Mouse (Mus musculus): ENCODE measurements around the gene D5Ertd579e. TPM values are rescaled to one million over a fixed set of nuclear protein-coding genes. Genes with fewer than 3 reads are reported as not detected.

The D5Ertd579e gene
- polyA plus RNA-seq, 1 experiment from 2014 or later: 22.6 TPM

DNA sequence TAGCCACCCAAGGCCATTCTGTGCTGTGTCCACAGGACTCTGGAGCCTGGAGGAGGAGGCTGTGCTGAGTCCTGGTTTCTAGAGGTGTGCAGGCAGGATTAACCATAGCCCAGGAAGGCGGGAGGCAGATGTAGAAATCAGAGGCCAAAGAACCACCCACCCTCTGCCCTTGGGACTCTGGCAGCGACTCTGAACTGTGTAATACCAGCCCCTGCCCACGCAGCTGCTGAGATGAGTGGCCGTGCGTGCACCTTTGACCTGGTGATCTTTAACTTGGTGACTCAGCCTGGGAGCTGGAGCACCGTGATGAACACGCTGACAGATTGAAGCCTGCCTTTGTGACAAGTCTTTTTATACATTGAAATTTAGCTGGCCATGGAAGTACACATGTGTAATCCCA lies 28.4 kb upstream of the D5Ertd579e start:
- H3K4me1 ChIP-seq (ENCODE audit: control insufficient read depth, low read depth, low read length): peaks cover 59% of the 10 kb centered on the region
- no peak overlapping the region for H3K4me2 ChIP-seq (ENCODE audit: low read depth, low read length)
- no peaks in the 10 kb centered on the region for H3K9me3 ChIP-seq (replicated peaks; ENCODE audit: control insufficient read depth, low read length)
- peak overlapping the region; percentile 81 for H3K27ac ChIP-seq (ENCODE audit: low read length)
- H3K4me3 ChIP-seq (ENCODE audit: low read depth, low read length): no peak overlapping the region
- H3K36me3 ChIP-seq (ENCODE audit: control insufficient read depth, insufficient read depth): no peaks in the 10 kb centered on the region
- H3K9ac ChIP-seq (ENCODE audit: low read depth, low read length): peak overlapping the region; percentile 16; the same call in 1 of the 2 replicates
- H3K27me3 ChIP-seq (ENCODE audit: control insufficient read depth, insufficient read depth, low read depth, low read length): no peaks in the 10 kb centered on the region
- peak; percentile 54 for ATAC-seq (ENCODE audit: low read depth)
- 64% methylated on average over 7 of the region's 7 CpGs for WGBS (ENCODE audit: insufficient replicate concordance)

DNA sequence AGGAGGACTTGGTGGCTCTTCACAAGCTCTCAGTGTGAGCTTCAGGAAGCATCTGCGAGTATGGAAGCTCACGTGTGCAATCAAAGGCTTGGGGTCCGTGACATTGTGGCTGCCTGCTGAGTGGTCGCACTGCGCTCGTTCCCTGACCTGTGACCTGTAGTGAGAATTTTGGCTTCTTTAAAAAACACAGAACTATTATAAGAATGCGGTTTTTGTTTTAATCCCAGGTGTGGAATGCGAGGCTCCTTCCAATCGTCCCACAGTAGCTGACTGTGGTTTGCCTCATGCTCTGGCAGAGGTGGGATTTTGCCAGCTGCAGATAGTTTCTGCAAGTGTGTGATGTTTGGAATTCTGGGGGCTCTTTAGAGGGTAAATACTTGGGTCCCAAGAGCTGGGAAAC lies 27.5 kb upstream of the D5Ertd579e start:
- WGBS (ENCODE audit: insufficient replicate concordance): 82% methylated on average over 9 of the region's 9 CpGs
- Histone ChIP-seq H3K9ac (ENCODE audit: low read depth, low read length) (no peak overlapping the region), H3K36me3 (ENCODE audit: control insufficient read depth, insufficient read depth) (no peaks in the 10 kb centered on the region), H3K27ac (ENCODE audit: low read length) (peak overlapping the region; percentile 98), H3K27me3 (ENCODE audit: control insufficient read depth, insufficient read depth, low read depth, low read length) (no peaks in the 10 kb centered on the region), H3K4me3 (ENCODE audit: low read depth, low read length) (no peak overlapping the region), H3K9me3 (replicated peaks; ENCODE audit: control insufficient read depth, low read length) (no peaks in the 10 kb centered on the region), H3K4me2 (ENCODE audit: low read depth, low read length) (no peak overlapping the region), H3K4me1 (ENCODE audit: control insufficient read depth, low read depth, low read length) (peaks cover 61% of the 10 kb centered on the region)
- ATAC-seq (ENCODE audit: low read depth): no peak

DNA sequence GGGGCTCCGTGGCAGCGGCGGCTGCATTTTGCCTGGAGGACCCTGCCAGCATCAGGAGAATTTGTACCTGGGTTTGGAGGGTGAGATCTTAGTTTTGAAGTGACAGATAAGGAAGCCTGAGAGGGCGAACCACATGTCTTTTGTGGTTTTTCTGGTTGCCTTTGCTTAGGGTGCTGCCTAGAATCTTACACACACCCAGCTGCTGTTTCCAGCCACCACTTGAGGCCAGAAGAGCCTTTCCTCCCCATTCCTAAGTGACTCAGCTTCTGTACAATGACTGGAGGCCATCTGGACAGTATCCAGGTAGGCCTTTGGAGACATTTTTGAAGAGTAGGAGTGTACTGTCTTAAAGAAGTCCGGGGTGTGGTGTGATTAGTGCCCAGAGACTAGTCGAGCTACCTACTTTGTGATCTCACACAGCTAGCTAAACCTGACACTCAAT lies 26.6 kb upstream of the D5Ertd579e start:
- peak overlapping the region; percentile 74 for H3K4me2 ChIP-seq (ENCODE audit: low read depth, low read length)
- H3K4me3 ChIP-seq (ENCODE audit: low read depth, low read length): no peak overlapping the region
- WGBS (ENCODE audit: insufficient replicate concordance): 22% methylated on average over 6 of the region's 6 CpGs
- H3K27me3 ChIP-seq (ENCODE audit: control insufficient read depth, insufficient read depth, low read depth, low read length): no peaks in the 10 kb centered on the region
- H3K27ac ChIP-seq (ENCODE audit: low read length): peak overlapping the region; percentile 98
- no peaks in the 10 kb centered on the region for H3K36me3 ChIP-seq (ENCODE audit: control insufficient read depth, insufficient read depth)
- H3K9me3 ChIP-seq (replicated peaks; ENCODE audit: control insufficient read depth, low read length): no peaks in the 10 kb centered on the region
- peaks cover 69% of the 10 kb centered on the region for H3K4me1 ChIP-seq (ENCODE audit: control insufficient read depth, low read depth, low read length)
- ATAC-seq (ENCODE audit: low read depth): 0 out of 2 replicates have a peak, but pooled peaks have one; percentile 1
- H3K9ac ChIP-seq (ENCODE audit: low read depth, low read length): peak overlapping the region; percentile 63

DNA sequence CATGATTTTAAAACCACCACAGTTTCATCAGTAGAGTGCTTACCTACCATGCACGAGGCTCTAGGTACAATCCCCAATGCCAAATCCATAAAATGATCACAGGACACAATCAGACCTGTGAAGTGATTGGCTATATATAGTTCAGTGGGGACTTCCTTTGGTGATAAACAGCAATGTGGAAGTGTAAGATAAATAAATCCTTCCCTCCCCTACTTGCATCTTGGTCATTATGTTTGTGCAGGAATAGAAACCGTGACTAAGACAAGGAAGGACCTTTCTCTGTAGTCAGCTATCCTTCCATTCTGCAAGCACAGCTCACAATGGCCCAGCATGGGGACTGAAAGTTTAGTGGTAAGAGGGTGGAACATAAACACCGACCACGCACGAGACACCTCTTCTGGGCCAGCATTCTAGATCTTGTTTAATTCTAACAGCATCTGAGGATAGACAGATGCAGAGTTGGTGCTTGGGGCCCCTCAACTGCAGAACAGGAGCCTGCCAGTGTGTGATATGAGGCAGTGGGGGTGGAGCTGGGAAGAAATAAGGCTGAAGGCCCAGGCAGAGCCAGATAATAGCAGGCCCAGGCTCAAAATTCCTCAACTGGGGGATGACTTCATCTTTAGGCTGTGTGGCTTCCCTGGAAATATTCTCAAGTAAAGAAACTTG lies 25.0 kb upstream of the D5Ertd579e start:
- peak; percentile 90 for ATAC-seq (ENCODE audit: low read depth)
- Histone ChIP-seq H3K27ac (ENCODE audit: low read length) (peak overlapping the region; percentile 98), H3K9me3 (replicated peaks; ENCODE audit: control insufficient read depth, low read length) (no peaks in the 10 kb centered on the region), H3K9ac (ENCODE audit: low read depth, low read length) (peak overlapping the region; percentile 63), H3K4me3 (ENCODE audit: low read depth, low read length) (peak overlapping the region; percentile 39), H3K27me3 (ENCODE audit: control insufficient read depth, insufficient read depth, low read depth, low read length) (no peaks in the 10 kb centered on the region), H3K4me1 (ENCODE audit: control insufficient read depth, low read depth, low read length) (peaks cover 67% of the 10 kb centered on the region), H3K36me3 (ENCODE audit: control insufficient read depth, insufficient read depth) (no peaks in the 10 kb centered on the region), H3K4me2 (ENCODE audit: low read depth, low read length) (peak overlapping the region; percentile 74)
- WGBS (ENCODE audit: insufficient replicate concordance): 19% methylated on average over 5 of the region's 5 CpGs

DNA sequence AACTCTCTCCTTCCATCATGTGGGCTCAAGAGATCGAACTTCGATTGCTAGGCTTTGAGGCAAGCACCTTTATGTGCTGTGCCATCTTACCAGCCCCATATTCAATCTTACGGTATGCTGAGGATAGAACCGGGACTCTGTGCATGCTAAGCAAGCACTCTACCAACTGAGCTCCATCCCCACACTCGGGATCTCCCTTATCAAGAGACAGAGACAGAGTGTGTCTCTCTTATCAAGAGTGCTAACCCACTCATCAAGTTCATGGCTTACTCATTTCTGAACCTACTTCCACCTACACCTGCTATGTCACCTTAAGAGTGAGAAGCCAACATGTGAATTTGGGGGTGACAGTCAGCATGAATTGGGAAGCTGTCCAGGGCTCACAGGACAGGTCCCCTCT lies 24.4 kb upstream of the D5Ertd579e start:
- peak overlapping the region; percentile 39 for H3K4me3 ChIP-seq (ENCODE audit: low read depth, low read length)
- peaks cover 67% of the 10 kb centered on the region for H3K4me1 ChIP-seq (ENCODE audit: control insufficient read depth, low read depth, low read length)
- peak; percentile 46 for ATAC-seq (ENCODE audit: low read depth)
- no peaks in the 10 kb centered on the region for H3K27me3 ChIP-seq (ENCODE audit: control insufficient read depth, insufficient read depth, low read depth, low read length)
- H3K9me3 ChIP-seq (replicated peaks; ENCODE audit: control insufficient read depth, low read length): no peaks in the 10 kb centered on the region
- H3K27ac ChIP-seq (ENCODE audit: low read length): peak overlapping the region; percentile 98
- H3K36me3 ChIP-seq (ENCODE audit: control insufficient read depth, insufficient read depth): no peaks in the 10 kb centered on the region
- 46% methylated on average over 5 of the region's 5 CpGs for WGBS (ENCODE audit: insufficient replicate concordance)
- peak overlapping the region; percentile 53 for H3K9ac ChIP-seq (ENCODE audit: low read depth, low read length)
- peak overlapping the region; percentile 74 for H3K4me2 ChIP-seq (ENCODE audit: low read depth, low read length)

DNA sequence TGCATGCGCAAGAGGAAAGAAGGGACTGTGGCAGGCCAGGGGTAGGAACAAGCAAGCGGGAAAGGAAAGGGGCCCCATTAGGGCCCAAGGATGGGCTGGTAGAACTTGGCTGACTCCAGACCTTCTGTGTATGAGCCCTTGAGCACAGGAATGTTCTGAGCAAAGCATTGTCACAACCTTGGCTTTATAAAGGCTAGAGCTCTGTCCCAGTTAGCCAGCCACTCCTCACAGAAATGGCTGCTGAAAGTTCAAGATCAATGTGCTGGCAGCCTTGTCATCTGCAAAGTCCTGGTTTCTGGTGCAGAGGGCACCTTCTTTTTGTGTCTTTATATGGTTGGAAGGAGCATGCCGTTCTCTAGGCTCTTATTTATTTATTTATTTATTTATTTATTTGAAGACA lies 23.8 kb upstream of the D5Ertd579e start:
- Histone ChIP-seq H3K4me1 (ENCODE audit: control insufficient read depth, low read depth, low read length) (peaks cover 72% of the 10 kb centered on the region), H3K4me3 (ENCODE audit: low read depth, low read length) (no peak overlapping the region), H3K9ac (ENCODE audit: low read depth, low read length) (peak overlapping the region; percentile 46), H3K4me2 (ENCODE audit: low read depth, low read length) (peak overlapping the region; percentile 74), H3K36me3 (ENCODE audit: control insufficient read depth, insufficient read depth) (no peaks in the 10 kb centered on the region), H3K27me3 (ENCODE audit: control insufficient read depth, insufficient read depth, low read depth, low read length) (no peaks in the 10 kb centered on the region), H3K9me3 (replicated peaks; ENCODE audit: control insufficient read depth, low read length) (no peaks in the 10 kb centered on the region), H3K27ac (ENCODE audit: low read length) (peak overlapping the region; percentile 98)
- WGBS (ENCODE audit: insufficient replicate concordance): 75% methylated on average over 3 of the region's 3 CpGs
- ATAC-seq (ENCODE audit: low read depth): no peak

DNA sequence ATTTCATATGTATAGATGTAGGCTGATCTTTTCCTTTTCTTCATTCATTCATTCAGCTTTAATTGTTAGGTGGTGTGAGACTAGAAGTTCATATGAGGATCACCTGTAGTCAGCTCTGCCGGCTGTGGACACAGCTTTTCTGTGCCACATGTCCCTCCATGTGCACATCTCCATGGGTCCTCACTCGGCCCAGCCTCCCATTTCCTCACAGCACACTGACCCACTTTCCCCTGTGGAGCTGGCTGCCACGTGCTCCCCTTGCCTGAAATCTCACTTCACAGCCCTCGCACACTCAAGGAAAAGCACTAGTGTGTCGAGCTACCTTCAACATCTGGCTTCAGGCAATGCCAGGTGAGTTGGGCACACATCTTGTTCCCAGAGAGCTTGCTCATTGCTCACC lies 23.3 kb upstream of the D5Ertd579e start:
- Histone ChIP-seq H3K4me2 (ENCODE audit: low read depth, low read length) (peak overlapping the region; percentile 74), H3K4me3 (ENCODE audit: low read depth, low read length) (no peak overlapping the region), H3K27ac (ENCODE audit: low read length) (peak overlapping the region; percentile 98), H3K9me3 (replicated peaks; ENCODE audit: control insufficient read depth, low read length) (no peaks in the 10 kb centered on the region), H3K4me1 (ENCODE audit: control insufficient read depth, low read depth, low read length) (peaks cover 75% of the 10 kb centered on the region), H3K9ac (ENCODE audit: low read depth, low read length) (peak overlapping the region; percentile 46), H3K36me3 (ENCODE audit: control insufficient read depth, insufficient read depth) (no peaks in the 10 kb centered on the region), H3K27me3 (ENCODE audit: control insufficient read depth, insufficient read depth, low read depth, low read length) (no peaks in the 10 kb centered on the region)
- 77% methylated on average over 5 of the region's 5 CpGs for WGBS (ENCODE audit: insufficient replicate concordance)
- ATAC-seq (ENCODE audit: low read depth): no peak

DNA sequence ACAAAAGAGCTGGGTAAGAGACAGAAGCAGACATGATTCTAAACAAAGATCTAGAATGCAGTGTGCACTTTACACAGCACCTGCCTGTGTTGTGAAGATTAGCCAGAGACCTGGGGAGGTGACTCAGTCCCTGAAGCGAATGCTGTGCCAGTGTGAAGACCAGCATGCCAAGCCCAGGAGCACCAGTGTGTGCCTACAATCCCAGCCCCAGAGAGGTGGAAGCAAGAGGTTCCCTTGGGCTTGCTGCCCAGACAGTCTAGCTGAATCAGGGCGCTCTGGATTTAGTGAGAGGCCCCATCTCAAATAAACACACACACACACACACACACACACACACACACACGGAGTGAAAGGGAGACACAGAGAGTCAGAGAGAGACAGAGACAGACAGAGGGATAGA lies 22.1 kb upstream of the D5Ertd579e start:
- Histone ChIP-seq H3K9ac (ENCODE audit: low read depth, low read length) (no peak overlapping the region), H3K27ac (ENCODE audit: low read length) (no peak overlapping the region), H3K9me3 (replicated peaks; ENCODE audit: control insufficient read depth, low read length) (no peaks in the 10 kb centered on the region), H3K27me3 (ENCODE audit: control insufficient read depth, insufficient read depth, low read depth, low read length) (no peaks in the 10 kb centered on the region), H3K4me1 (ENCODE audit: control insufficient read depth, low read depth, low read length) (peaks cover 74% of the 10 kb centered on the region), H3K4me3 (ENCODE audit: low read depth, low read length) (no peak overlapping the region), H3K4me2 (ENCODE audit: low read depth, low read length) (no peak overlapping the region), H3K36me3 (ENCODE audit: control insufficient read depth, insufficient read depth) (no peaks in the 10 kb centered on the region)
- WGBS (ENCODE audit: insufficient replicate concordance): 53% methylated on average over 3 of the region's 3 CpGs
- no peak for ATAC-seq (ENCODE audit: low read depth)

DNA sequence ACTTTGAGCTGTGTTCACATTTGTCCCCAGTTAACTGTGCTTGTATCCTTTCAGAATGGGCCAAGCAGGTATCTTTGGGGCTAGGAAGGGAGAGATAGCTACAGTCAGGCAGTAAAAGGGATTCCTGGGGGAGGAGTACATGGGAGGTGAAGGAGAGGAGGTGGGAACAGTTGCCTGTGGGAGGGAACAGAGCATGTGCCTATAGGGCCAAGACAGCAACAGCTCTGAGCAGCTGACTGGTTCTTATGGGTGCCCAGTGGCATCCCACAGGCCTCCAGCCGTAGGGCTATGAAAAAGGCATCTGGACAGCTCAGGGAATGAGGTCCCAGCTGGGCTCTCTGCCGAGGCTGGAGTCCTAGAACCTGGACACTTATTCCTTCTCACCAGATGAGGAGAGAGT lies 21.0 kb upstream of the D5Ertd579e start:
- H3K4me1 ChIP-seq (ENCODE audit: control insufficient read depth, low read depth, low read length): peaks cover 74% of the 10 kb centered on the region
- no peak for ATAC-seq (ENCODE audit: low read depth)
- no peaks in the 10 kb centered on the region for H3K36me3 ChIP-seq (ENCODE audit: control insufficient read depth, insufficient read depth)
- H3K9ac ChIP-seq (ENCODE audit: low read depth, low read length): no peak overlapping the region
- no peak overlapping the region for H3K4me2 ChIP-seq (ENCODE audit: low read depth, low read length)
- H3K27ac ChIP-seq (ENCODE audit: low read length): no peak overlapping the region
- H3K4me3 ChIP-seq (ENCODE audit: low read depth, low read length): no peak overlapping the region
- no peaks in the 10 kb centered on the region for H3K27me3 ChIP-seq (ENCODE audit: control insufficient read depth, insufficient read depth, low read depth, low read length)
- H3K9me3 ChIP-seq (replicated peaks; ENCODE audit: control insufficient read depth, low read length): no peaks in the 10 kb centered on the region
- 63% methylated on average over 2 of the region's 2 CpGs for WGBS (ENCODE audit: insufficient replicate concordance)
